Mouse (Mus musculus): ENCODE results near the gene Sigmar1. TPM values are rescaled to one million over a fixed set of nuclear protein-coding genes. Genes with fewer than 3 reads are reported as not detected.

The Sigmar1 gene
- total and polyA plus RNA-seq, 3 experiments: 26.4 to 97.5 (median 60.7) TPM

DNA sequence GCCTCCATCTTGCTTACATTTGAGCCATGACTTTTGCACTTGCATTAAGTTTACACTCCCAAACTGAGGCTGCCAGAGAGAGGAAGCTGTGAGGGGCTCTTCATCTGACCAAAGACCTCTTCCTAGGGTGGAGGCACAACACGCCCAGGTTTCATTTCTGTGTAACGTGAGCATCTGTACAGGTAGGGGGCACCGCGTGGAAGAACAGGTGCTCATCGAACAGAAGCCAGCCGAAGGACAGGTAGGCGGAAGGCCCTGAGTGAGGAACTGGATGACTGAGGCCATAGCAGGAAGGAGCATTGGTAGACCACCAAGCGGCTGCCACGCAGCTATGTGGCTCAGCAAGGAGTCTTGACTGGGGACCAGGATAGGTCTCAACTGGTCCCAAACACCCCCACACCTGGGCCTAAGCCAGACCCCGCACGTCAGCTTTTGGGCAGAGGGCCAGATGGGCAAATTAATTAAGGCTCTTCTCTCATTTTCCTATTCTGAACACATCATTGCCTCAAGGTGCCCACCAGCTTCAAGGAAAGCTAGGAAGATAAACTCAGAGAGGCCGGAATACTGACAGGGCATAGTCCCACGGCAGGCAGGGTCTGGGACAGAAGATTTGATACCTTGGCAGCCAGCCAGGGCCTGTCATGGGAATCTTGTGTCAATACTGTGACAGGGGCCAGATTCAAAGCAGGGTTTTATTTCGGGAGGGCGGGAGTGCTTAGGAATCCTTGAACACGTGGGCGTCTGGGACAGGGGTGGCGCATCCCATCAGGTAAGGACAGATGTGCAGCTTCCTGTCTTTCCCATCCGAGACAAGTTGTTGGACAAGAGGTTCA is 49.8 kb downstream of the Sigmar1 start:
- in situ Hi-C loops (cut with MboI; ENCODE audit: low pct_ligation_motif_present, low pct_unique_long_range_greater_than_20kb, low sequenced_read_pairs) (no loop called here), dilution Hi-C loops (cut with MboI; ENCODE audit: extremely low pct_ligation_motif_present, extremely low pct_unique_long_range_greater_than_20kb, low sequenced_read_pairs) (no loop called here)
- Histone ChIP-seq H3K27me3 (replicated peaks) (peaks cover 48% of the 10 kb centered on the region), H3K9ac (ENCODE audit: insufficient read depth, low read depth) (no peak overlapping the region), H3K4me3 (replicated peaks in 1 of 3; ENCODE audit: low read depth in 2 of 3, low read length in 2 of 3, poor library complexity in 1 of 3) (no peak overlapping the region), H3K4me2 (ENCODE audit: insufficient read depth, low read depth, poor library complexity, severe bottlenecking) (no peak overlapping the region), H3K79me2 (replicated peaks; ENCODE audit: control insufficient read depth, extremely low read depth, insufficient read depth, poor library complexity, severe bottlenecking) (no peaks in the 10 kb centered on the region), H3K36me3 (replicated peaks in 1 of 2; ENCODE audit: control insufficient read depth in 1 of 2, insufficient read depth in 1 of 2, low read length in 1 of 2) (peaks cover 0 to 5% of the 10 kb centered on the region in 2 experiments), H3K27ac (ENCODE audit: insufficient read depth, low read depth) (no peak overlapping the region), H3K9me3 (replicated peaks; ENCODE audit: low read length) (no peaks in the 10 kb centered on the region), H3K4me1 (ENCODE audit: control insufficient read depth in 1 of 2, insufficient read depth in 2 of 2) (peaks cover 7 to 21% of the 10 kb centered on the region in 2 experiments)
- no peak for TF ChIP-seq ZC3H11A (IDR thresholded peaks at IDR 0.05; ENCODE audit: low read depth, low read length)
- TF ChIP-seq JUND (conservative IDR thresholded peaks at IDR 0.05; ENCODE audit: low read depth, low read length): no peak
- no peak for TF ChIP-seq ZMIZ1 (IDR thresholded peaks at IDR 0.05; ENCODE audit: low read depth, low read length)
- TF ChIP-seq ZNF384 (IDR thresholded peaks at IDR 0.05; ENCODE audit: low read depth, low read length): no peak
- no peak for TF ChIP-seq ELF1 (IDR thresholded peaks at IDR 0.05; ENCODE audit: low read depth, low read length)
- no peak for TF ChIP-seq MAZ (IDR thresholded peaks at IDR 0.05; ENCODE audit: low read depth, low read length)
- no peak for TF ChIP-seq GABPA (IDR thresholded peaks at IDR 0.05; ENCODE audit: insufficient replicate concordance, low read depth, low read length)
- no peak for TF ChIP-seq MEF2A (IDR thresholded peaks at IDR 0.05; ENCODE audit: borderline replicate concordance, low read depth, low read length)
- no peak for TF ChIP-seq EP300 (IDR thresholded peaks at IDR 0.05; ENCODE audit: low read length)
- TF ChIP-seq USF1 (IDR thresholded peaks at IDR 0.05; ENCODE audit: low read depth, low read length): no peak
- TF ChIP-seq MAX (IDR thresholded peaks at IDR 0.05; ENCODE audit: low read length): no peak
- no peak for TF ChIP-seq RAD21 (IDR thresholded peaks at IDR 0.05; ENCODE audit: low read depth, low read length)
- TF ChIP-seq SMC3 (IDR thresholded peaks at IDR 0.05; ENCODE audit: low read depth, low read length): no peak
- TF ChIP-seq KAT2A (IDR thresholded peaks at IDR 0.05; ENCODE audit: insufficient replicate concordance, low read length): no peak
- no peak for TF ChIP-seq CHD1 (IDR thresholded peaks at IDR 0.05; ENCODE audit: low read depth, low read length)
- TF ChIP-seq NRF1 (IDR thresholded peaks at IDR 0.05; ENCODE audit: low read depth, low read length): no peak
- no peak for TF ChIP-seq HCFC1 (IDR thresholded peaks at IDR 0.05; ENCODE audit: low read depth, low read length)
- no peak for TF ChIP-seq ETS1 (conservative IDR thresholded peaks at IDR 0.05; ENCODE audit: low read depth, low read length)
- DNase-seq (ENCODE audit: extremely low read depth): no peak

- TF ChIP-seq ZMIZ1 (IDR thresholded peaks at IDR 0.05; ENCODE audit: low read depth, low read length): no peak
- no peak for TF ChIP-seq RCOR1 (conservative IDR thresholded peaks at IDR 0.05; ENCODE audit: low read depth, low read length)
- no peak for TF ChIP-seq NELFE (IDR thresholded peaks at IDR 0.05; ENCODE audit: low read depth, low read length)
- TF ChIP-seq ZC3H11A (IDR thresholded peaks at IDR 0.05; ENCODE audit: low read depth, low read length): no peak
- no peak for TF ChIP-seq MYC (IDR thresholded peaks at IDR 0.05; ENCODE audit: low read depth, low read length)
- no peak for TF ChIP-seq NRF1 (IDR thresholded peaks at IDR 0.05; ENCODE audit: low read depth, low read length)
- no peak for TF ChIP-seq HCFC1 (IDR thresholded peaks at IDR 0.05; ENCODE audit: low read depth, low read length)
- TF ChIP-seq GABPA (IDR thresholded peaks at IDR 0.05; ENCODE audit: insufficient replicate concordance, low read depth, low read length): no peak
- TF ChIP-seq UBTF (IDR thresholded peaks at IDR 0.05; ENCODE audit: low read depth, low read length): no peak
- TF ChIP-seq USF1 (IDR thresholded peaks at IDR 0.05; ENCODE audit: low read depth, low read length): no peak
- TF ChIP-seq IRF4 (IDR thresholded peaks at IDR 0.05; ENCODE audit: low read depth, low read length): no peak
- TF ChIP-seq E2F4 (IDR thresholded peaks at IDR 0.05; ENCODE audit: insufficient replicate concordance, low read depth, low read length): no peak
- no peak for TF ChIP-seq ZNF384 (IDR thresholded peaks at IDR 0.05; ENCODE audit: low read depth, low read length)
- no peak for TF ChIP-seq CTCF (conservative IDR thresholded peaks at IDR 0.05 in 1 of 2, IDR thresholded peaks at IDR 0.05 in 1 of 2; ENCODE audit: low read depth in 2 of 2, low read length in 2 of 2)
- no peak for TF ChIP-seq ETS1 (conservative IDR thresholded peaks at IDR 0.05; ENCODE audit: low read depth, low read length)
- no peak for TF ChIP-seq MXI1 (IDR thresholded peaks at IDR 0.05; ENCODE audit: low read depth, low read length)
- no peak for TF ChIP-seq MEF2A (IDR thresholded peaks at IDR 0.05; ENCODE audit: borderline replicate concordance, low read depth, low read length)
- TF ChIP-seq BHLHE40 (IDR thresholded peaks at IDR 0.05; ENCODE audit: low read depth, low read length): no peak
- no peak for TF ChIP-seq CHD2 (IDR thresholded peaks at IDR 0.05; ENCODE audit: low read length)
- Histone ChIP-seq H3K36me3 (replicated peaks in 1 of 2; ENCODE audit: control insufficient read depth in 1 of 2, insufficient read depth in 1 of 2, low read length in 1 of 2) (no peaks in the 10 kb centered on the region), H3K9me3 (replicated peaks; ENCODE audit: low read length) (no peaks in the 10 kb centered on the region), H3K4me3 (replicated peaks in 1 of 3; ENCODE audit: low read depth in 2 of 3, low read length in 2 of 3, poor library complexity in 1 of 3) (no peak overlapping the region), H3K27ac (ENCODE audit: insufficient read depth, low read depth) (no peak overlapping the region), H3K9ac (ENCODE audit: insufficient read depth, low read depth) (no peak overlapping the region), H3K27me3 (replicated peaks) (peaks cover 48% of the 10 kb centered on the region), H3K4me1 (ENCODE audit: control insufficient read depth in 1 of 2, insufficient read depth in 2 of 2) (peaks cover 7 to 18% of the 10 kb centered on the region in 2 experiments), H3K79me2 (replicated peaks; ENCODE audit: control insufficient read depth, extremely low read depth, insufficient read depth, poor library complexity, severe bottlenecking) (no peaks in the 10 kb centered on the region), H3K4me2 (ENCODE audit: insufficient read depth, low read depth, poor library complexity, severe bottlenecking) (no peak overlapping the region)
- in situ Hi-C loops (cut with MboI; ENCODE audit: low pct_ligation_motif_present, low pct_unique_long_range_greater_than_20kb, low sequenced_read_pairs) (no loop called here), dilution Hi-C loops (cut with MboI; ENCODE audit: extremely low pct_ligation_motif_present, extremely low pct_unique_long_range_greater_than_20kb, low sequenced_read_pairs) (no loop called here)
- DNase-seq (ENCODE audit: extremely low read depth): no peak
Observed at GRCm38 (mm10) chr4:41704651-41705050, 51.3 kb downstream of the Sigmar1 start.

All from CH12.LX (cell line).